Mouse (Mus musculus) liver, embryonic 16.5 days (tissue): ENCODE data around the gene Exosc6. TPM values are rescaled to one million over a fixed set of nuclear protein-coding genes. Genes with fewer than 3 reads are reported as not detected.

Source experiments
- ATAC-seq: fragments of 200-750 bp; cut with Nextera tagmentation; 2 replicates; pipeline ENCODE4 v1.8.0; 2017; ENCODE audit warnings: low read depth, mild to moderate bottlenecking, moderate number of reproducible peaks, moderate library complexity
- H3K27ac ChIP-seq: fragments of 300-500 bp; sonication (generic); 2 replicates; pipeline ENCODE4 v1.5.1; 2014; ENCODE audit warnings: mild to moderate bottlenecking, low read length
- H3K27me3 ChIP-seq: fragments of 300-500 bp; sonication (generic); 2 replicates; pipeline ENCODE4 v1.6.1; 2014; ENCODE audit warnings: low read depth, low read length, mixed read lengths; ENCODE audit not compliant: control insufficient read depth, insufficient read depth
- H3K36me3 ChIP-seq: fragments of 300-500 bp; sonication (generic); 2 replicates; pipeline ENCODE4 v1.6.1; 2014; ENCODE audit warnings: mild to moderate bottlenecking; ENCODE audit not compliant: control insufficient read depth, insufficient read depth
- H3K4me1 ChIP-seq: fragments of 300-500 bp; sonication (generic); 2 replicates; pipeline ENCODE4 v1.6.1; 2014; ENCODE audit warnings: low read depth, low read length, mixed read lengths; ENCODE audit not compliant: control insufficient read depth
- H3K4me2 ChIP-seq: fragments of 300-500 bp; sonication (generic); 2 replicates; pipeline ENCODE4 v1.6.1; 2014; ENCODE audit warnings: low read depth, low read length, mixed read lengths
- H3K4me3 ChIP-seq: fragments of 300-500 bp; sonication (generic); 2 replicates; pipeline ENCODE4 v1.5.1; 2014; ENCODE audit warnings: low read depth, mild to moderate bottlenecking, low read length
- H3K9ac ChIP-seq: fragments of 300-500 bp; sonication (generic); 2 replicates; pipeline ENCODE4 v1.6.1; 2014; ENCODE audit warnings: low read depth, low read length
- H3K9me3 ChIP-seq: fragments of 300-500 bp; sonication (generic); replicated peaks from 2 replicates; pipeline ENCODE4 v1.6.1; 2016; ENCODE audit warnings: low read length; ENCODE audit not compliant: control insufficient read depth
- WGBS: fragments of 180-500 bp; shearing (Covaris S2); extraction: QIAGEN DNeasy Blood & Tissue Kit; methylation state at CpG from one replicate; pipeline ENCODE4 v1.1.7; 2014; ENCODE audit not compliant: insufficient replicate concordance; 5-methylcytosine and 5-hydroxymethylcytosine counted together
- polyA plus RNA-seq: library from polyadenylated mRNA; unstranded; fragments of >200 nt; fragmentation: Nextera tagmentation; extraction: Ambion mirVana; gene quantifications from 2 replicates; pipeline ENCODE4 v1.2.1, GENCODE M21; 2015

The Exosc6 gene
- polyA plus RNA-seq, 1 experiment from 2014 or later: not detected

DNA sequence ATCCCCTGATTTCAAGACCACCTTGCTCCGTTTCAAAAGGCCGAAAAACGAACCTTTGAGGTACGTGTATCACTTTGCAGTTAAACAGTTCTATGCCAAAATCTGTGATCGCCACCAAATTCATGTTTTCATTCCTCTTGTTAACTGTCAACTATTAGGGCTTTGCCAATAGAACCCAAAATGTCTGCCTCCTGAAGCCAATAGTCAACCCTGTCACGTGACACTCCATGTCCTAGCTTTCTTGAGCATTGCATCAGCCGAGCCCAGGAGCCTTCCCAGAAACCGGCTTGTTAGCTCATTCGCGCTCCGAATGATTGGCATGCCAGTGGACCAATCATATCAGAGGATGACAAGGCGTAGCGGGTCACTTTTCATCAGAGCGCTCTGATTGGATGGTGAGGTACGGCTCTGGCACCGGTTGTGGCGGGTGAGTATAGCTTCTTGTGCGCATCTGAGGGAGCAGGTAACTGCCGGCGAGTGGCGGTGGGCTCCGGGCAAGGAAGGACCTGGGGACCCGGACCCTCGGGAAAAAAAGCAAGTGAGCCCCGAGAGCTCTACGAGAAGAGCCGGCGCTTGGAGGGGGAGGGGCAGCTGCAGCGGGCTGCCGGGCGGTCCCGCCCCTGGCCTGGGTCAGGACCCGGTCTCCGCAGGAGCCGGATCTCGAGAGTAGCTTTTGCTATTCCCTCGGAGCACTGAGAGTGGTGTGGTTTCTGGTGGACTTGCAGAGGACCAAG, 22.5 kb upstream of the Exosc6 start:
- Histone ChIP-seq H3K4me3 (peak overlapping the region; percentile 85), H3K4me2 (peak overlapping the region; percentile 71), H3K27ac (peak overlapping the region; percentile 89), H3K9me3 (no peaks in the 10 kb centered on the region), H3K9ac (peak overlapping the region; percentile 94), H3K27me3 (no peaks in the 10 kb centered on the region), H3K36me3 (peaks cover 20% of the 10 kb centered on the region), H3K4me1 (peaks cover 24% of the 10 kb centered on the region)
- ATAC-seq: peak; percentile 98
- 6% methylated on average over 37 of the region's 37 CpGs for WGBS

GRCm38 (mm10) chr8:111034276-111034675, 21.9 kb upstream of the Exosc6 start:
- H3K4me1 ChIP-seq: peaks cover 24% of the 10 kb centered on the region
- no peaks in the 10 kb centered on the region for H3K9me3 ChIP-seq
- H3K27ac ChIP-seq: peak overlapping the region; percentile 89
- H3K36me3 ChIP-seq: peaks cover 26% of the 10 kb centered on the region
- H3K9ac ChIP-seq: peak overlapping the region; percentile 94
- H3K4me2 ChIP-seq: peak overlapping the region; percentile 71
- 13% methylated on average over 12 of the region's 12 CpGs for WGBS
- H3K4me3 ChIP-seq: peak overlapping the region; percentile 85
- ATAC-seq: peak; percentile 11
- no peaks in the 10 kb centered on the region for H3K27me3 ChIP-seq

DNA sequence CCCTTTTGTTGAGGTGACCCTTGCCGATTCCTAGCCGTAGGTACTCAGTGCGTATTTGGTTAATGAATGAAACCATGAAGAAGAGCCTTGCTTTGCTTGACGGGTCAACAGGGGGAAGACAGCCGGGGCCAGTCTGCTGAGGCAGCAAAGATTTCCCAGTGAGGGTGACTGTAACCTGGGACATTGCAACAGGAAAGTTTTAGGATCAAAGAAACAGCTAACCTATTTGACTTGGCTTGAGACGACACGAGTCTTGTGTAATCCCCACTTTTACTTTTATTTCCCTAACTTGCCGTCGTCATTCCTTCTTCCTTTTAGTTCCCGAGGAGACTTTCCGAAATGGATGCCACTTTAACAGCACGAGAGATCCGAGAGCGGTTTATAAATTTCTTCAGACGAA, 19.5 kb upstream of the Exosc6 start:
- no peaks in the 10 kb centered on the region for H3K9me3 ChIP-seq
- no peak for ATAC-seq
- H3K4me3 ChIP-seq: no peak overlapping the region
- peaks cover 24% of the 10 kb centered on the region for H3K4me1 ChIP-seq
- no peak overlapping the region for H3K27ac ChIP-seq
- WGBS: 89% methylated on average over 15 of the region's 15 CpGs
- peaks cover 48% of the 10 kb centered on the region for H3K36me3 ChIP-seq
- no peak overlapping the region for H3K9ac ChIP-seq
- no peaks in the 10 kb centered on the region for H3K27me3 ChIP-seq
- H3K4me2 ChIP-seq: no peak overlapping the region

GRCm38 (mm10) chr8:111042546-111042945, 13.6 kb upstream of the Exosc6 start:
- Histone ChIP-seq H3K36me3 (peaks cover 97% of the 10 kb centered on the region), H3K4me2 (no peak overlapping the region), H3K27ac (no peak overlapping the region), H3K9ac (no peak overlapping the region), H3K4me1 (no peaks in the 10 kb centered on the region), H3K27me3 (no peaks in the 10 kb centered on the region), H3K4me3 (no peak overlapping the region), H3K9me3 (no peaks in the 10 kb centered on the region)
- WGBS: 92% methylated on average over 19 of the region's 19 CpGs
- no peak for ATAC-seq

GRCm38 (mm10) chr8:111044003-111044734, 12.0 kb upstream of the Exosc6 start:
- H3K4me3 ChIP-seq: no peak overlapping the region
- no peak for ATAC-seq
- no peaks in the 10 kb centered on the region for H3K27me3 ChIP-seq
- no peaks in the 10 kb centered on the region for H3K4me1 ChIP-seq
- H3K4me2 ChIP-seq: no peak overlapping the region
- H3K36me3 ChIP-seq: peaks cover 98% of the 10 kb centered on the region
- H3K27ac ChIP-seq: no peak overlapping the region
- H3K9me3 ChIP-seq: no peaks in the 10 kb centered on the region
- WGBS: 36% methylated on average over 2 of the region's 2 CpGs
- H3K9ac ChIP-seq: no peak overlapping the region

DNA sequence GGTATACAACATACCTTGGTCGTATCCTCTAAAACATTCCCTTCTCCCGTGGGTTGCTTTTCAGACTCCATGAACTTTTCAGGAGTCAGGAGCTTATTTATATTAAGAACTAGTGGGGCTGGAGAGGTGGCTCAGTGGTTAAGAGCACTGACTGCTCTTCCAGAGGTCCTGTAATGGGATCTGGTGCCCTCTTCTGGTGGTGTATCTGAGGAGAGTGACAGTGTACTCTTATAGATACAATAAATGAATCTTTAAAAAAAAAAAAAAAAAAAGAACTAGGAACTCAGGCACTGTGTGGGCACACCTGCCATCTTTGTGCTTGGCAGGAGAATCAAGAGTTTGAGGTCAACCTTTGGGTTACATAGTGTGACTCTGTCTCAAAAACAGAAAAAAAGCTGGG, 7.4 kb upstream of the Exosc6 start:
- no peaks in the 10 kb centered on the region for H3K27me3 ChIP-seq
- H3K36me3 ChIP-seq: peaks cover 99% of the 10 kb centered on the region
- WGBS: 89% methylated on average over 2 of the region's 2 CpGs
- no peaks in the 10 kb centered on the region for H3K9me3 ChIP-seq
- no peaks in the 10 kb centered on the region for H3K4me1 ChIP-seq
- no peak overlapping the region for H3K9ac ChIP-seq
- ATAC-seq: no peak
- H3K4me2 ChIP-seq: no peak overlapping the region
- no peak overlapping the region for H3K27ac ChIP-seq
- H3K4me3 ChIP-seq: no peak overlapping the region

- 0 out of 2 replicates have a peak, but pooled peaks have one; percentile 42 for ATAC-seq
- Histone ChIP-seq H3K4me3 (no peak overlapping the region), H3K9me3 (no peaks in the 10 kb centered on the region), H3K4me1 (no peaks in the 10 kb centered on the region), H3K36me3 (peaks cover 99% of the 10 kb centered on the region), H3K9ac (no peak overlapping the region), H3K27ac (no peak overlapping the region), H3K27me3 (no peaks in the 10 kb centered on the region), H3K4me2 (no peak overlapping the region)
- WGBS: 85% methylated on average over 7 of the region's 7 CpGs
Observed at GRCm38 (mm10) chr8:111049106-111049505, 7.0 kb upstream of the Exosc6 start.

DNA sequence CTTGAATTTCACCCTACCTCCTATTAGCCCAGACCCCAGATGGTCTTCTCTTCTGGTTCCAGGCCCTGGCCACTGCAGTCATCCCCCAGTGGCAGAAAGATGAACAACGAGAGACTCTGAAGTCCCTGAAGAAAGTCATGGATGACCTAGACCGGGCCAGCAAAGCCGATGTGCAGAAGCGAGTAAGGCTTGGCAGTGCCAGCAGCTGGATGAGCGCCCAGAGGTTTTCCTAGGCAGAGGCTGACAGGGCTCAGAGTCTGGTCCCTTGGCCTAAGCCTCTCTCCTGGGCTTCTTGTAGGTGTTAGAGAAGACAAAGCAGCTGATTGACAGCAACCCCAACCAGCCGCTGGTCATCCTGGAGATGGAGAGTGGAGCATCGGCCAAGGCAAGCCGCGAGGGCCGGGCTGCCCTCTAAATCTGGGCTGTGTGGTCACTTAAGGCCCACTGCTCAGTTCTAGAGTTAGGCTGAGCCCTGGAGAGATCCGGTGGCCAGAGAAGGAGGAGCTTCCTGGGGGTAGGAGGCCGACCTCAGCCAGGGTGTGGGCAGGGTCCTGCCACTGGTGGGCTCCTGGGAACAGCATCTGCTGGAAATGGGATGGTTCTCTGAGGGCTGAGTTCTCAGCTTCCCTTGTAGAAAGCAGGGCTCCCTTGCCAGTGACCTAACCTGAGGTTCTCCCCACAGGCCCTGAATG, 2.2 kb upstream of the Exosc6 start:
- H3K27me3 ChIP-seq: no peaks in the 10 kb centered on the region
- H3K4me1 ChIP-seq: peaks cover 20% of the 10 kb centered on the region
- H3K9ac ChIP-seq: no peak overlapping the region
- ATAC-seq: no peak
- no peak overlapping the region for H3K27ac ChIP-seq
- no peak overlapping the region for H3K4me2 ChIP-seq
- peaks cover 69% of the 10 kb centered on the region for H3K36me3 ChIP-seq
- no peak overlapping the region for H3K4me3 ChIP-seq
- no peaks in the 10 kb centered on the region for H3K9me3 ChIP-seq
- WGBS: 92% methylated on average over 12 of the region's 12 CpGs
